Mouse (Mus musculus) spleen, postnatal 4 days (tissue): ENCODE results near the gene Gmip.

Experiments
- DNase-seq, 2 experiments: peaks; one replicate each; pipeline ENCODE4 v3.0.0; 2022; ENCODE audit warnings: low spot score in 2 of 2

Gmip gene

DNA sequence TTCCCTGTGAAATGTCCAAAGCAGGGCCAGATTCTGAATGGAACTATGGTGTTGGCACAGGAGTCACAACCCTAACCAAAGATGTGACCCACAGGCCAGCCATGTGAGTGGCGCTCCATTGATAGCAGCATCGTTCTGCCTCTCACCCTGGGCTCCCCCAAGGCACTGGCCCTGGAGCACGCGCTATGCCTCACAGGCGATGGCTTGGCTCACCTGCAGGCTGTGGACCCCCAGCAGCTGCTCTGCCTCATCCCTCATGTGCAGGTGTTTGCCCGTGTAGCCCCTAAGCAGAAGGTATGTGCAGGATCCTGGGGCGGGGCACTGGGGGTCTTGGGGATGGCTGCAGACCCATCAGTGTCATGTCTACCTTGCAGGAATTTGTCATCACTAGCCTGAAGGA, 5.1 kb upstream of the Gmip start:
- peak; percentile 13 to 60 for DNase-seq

DNA sequence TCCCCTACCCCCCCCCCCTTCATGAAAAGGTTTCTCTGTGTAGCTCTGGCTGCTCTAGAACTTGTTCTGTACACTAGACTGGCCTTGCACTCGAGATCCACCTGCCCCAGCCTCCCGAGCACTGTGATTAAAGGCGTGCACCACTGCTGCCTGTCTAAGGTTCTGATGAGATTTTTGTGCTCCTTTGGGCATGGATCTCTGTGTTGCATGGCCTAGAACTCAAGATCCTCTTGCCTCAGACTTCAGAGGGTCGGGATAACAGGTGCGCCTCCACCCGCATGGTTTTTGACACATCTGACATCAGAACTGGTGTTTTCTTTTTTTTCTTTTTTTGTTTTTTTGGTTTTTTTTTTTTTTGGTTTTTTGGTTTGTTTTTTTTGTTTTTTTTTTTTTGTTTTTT, 3.9 kb upstream of the Gmip start:
- peak; percentile 3 to 51 for DNase-seq

DNA sequence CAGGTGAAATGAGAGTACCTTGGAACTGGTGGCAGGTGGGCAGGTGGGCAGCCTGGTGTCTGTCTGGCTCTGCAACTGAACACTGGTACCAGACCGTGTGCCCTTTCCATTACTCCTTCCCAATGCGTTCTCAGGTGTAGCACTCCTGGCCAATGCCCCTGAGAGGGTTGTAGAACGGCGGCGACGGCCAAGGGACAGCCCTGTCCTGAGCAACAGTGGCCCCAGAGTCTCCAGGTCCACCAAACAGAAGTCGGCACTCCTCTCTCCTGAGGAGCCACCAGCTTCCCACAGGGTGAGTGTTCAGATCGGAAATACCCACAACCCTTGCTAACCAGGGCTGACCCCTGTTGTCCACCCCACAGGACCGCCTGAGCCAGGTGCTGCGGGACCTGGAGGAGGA, 3.4 kb upstream of the Gmip start:
- DNase-seq: peak; percentile 9 to 60

DNA sequence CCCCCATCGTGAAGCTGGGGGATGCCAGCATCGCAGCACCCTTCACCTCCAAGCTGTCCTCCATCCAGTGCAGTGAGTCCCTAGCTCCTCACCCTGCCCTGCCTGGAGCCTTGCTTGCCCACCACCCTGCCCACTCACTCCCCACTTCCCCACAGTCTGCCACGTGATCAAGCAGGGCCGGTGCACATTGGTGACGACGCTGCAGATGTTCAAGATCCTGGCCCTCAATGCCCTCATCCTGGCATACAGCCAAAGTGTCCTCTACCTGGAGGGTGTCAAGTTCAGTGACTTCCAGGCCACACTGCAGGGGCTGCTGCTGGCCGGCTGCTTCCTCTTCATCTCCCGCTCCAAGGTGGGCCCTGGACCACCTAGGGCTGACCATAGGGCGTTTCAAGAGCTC, 3.0 kb upstream of the Gmip start:
- DNase-seq: no peak

DNA sequence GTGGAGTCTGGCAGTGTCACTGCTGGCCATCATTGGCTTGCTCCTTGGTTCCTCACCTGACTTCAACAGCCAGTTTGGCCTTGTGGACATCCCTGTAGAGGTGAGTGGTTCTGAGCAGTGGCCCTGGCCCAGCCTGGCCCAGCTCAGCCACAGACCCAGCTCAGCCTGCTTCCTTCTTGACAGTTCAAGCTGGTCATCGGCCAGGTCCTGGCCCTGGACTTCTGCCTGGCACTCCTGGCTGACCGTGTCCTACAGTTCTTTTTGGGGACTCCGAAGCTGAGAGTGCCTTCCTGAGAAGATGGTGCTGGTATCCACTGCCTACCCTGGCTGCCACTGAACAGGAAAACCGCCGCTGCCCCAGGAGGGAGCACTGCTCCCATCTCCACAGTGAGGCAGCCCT, 1.2 kb upstream of the Gmip start:
- no peak for DNase-seq

DNA sequence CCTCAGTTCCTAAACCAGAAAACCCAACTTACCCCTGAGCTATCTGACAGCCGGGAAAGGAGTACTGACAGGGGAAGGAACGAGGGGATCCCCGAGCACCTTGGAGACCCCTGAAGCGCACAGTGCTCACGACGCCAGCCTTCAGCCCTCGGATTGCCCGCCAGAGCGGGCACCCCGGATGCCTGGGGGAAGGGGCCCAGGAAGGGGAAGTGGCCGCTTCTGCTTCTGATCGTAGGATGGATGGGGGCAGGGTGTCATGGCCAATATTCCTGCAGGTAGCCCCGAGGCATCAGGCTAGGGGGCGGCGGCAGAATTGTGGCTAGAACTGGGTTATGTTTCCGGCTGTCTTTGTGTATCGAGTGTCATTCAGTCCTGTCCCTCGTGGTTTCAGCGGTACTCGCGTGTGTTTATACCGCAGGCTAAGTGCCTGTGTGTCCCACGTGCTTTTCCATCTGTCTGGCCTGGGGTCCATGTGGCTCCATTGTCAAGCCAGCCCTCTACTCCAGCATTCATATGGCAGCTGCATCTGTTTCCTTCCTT, 455 bp downstream of the Gmip start:
- DNase-seq: peak; percentile 58 to 80

DNA sequence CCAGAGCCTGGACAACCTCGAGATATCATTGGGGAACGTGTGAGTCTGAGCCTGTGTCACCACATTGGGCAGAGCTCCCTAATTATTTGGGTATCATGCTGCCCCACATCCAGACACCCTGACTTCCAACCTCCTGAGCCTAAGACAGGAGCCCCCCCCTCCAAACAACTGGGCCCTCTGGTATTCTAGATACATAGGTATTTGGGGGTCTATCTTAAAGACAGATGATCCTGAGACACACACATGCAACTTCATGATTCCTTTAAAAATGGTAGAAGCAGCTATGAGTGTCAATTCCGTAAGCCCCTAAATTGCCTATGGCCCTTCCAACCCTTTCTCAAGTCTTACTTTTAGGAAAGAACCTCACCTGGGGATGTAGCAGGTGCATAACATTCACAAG, 1.3 kb downstream of the Gmip start:
- no peak for DNase-seq

GRCm38 (mm10) chr8:69814881-69815280, 6.4 kb downstream of the Gmip start:
- no peak for DNase-seq

DNA sequence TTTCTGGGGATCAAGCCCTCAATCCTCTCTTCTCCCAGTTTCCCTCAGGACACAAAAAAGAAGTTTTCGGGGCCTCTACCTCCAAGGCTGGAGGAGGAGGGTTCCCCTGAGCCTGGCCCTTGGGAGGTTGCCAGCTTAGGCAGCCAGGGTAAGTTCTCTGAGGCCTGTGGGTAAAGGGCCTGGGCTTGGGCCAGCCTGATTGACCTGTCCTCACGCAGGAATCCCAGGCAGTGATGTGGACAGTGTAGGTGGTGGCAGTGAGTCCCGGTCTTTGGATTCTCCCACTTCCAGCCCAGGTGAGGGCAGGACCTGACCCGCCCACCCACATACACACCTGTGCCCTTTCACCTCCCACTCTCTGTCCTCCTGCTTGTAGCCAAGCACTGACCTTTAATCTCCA, 6.9 kb downstream of the Gmip start:
- no peak for DNase-seq

DNA sequence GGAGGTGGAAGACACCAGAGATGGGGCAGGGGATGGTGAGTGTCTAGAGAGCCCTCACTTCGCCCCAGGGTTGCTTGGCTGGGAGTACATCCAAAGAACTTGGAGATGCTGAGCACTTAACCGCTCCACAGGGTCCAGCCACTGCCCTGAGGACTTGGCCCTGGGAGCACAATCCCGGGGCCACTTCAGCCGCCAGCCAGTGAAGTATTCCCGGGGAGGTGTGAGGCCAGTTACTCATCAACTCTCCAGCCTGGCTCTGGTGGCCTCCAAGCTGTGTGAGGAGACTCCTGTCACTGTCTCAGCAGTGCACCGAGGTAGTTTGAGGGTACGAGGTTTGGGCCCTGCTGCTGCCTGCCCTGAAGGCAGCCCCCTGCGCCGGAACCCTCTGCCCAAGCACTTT, 12.0 kb downstream of the Gmip start:
- no peak for DNase-seq

DNA sequence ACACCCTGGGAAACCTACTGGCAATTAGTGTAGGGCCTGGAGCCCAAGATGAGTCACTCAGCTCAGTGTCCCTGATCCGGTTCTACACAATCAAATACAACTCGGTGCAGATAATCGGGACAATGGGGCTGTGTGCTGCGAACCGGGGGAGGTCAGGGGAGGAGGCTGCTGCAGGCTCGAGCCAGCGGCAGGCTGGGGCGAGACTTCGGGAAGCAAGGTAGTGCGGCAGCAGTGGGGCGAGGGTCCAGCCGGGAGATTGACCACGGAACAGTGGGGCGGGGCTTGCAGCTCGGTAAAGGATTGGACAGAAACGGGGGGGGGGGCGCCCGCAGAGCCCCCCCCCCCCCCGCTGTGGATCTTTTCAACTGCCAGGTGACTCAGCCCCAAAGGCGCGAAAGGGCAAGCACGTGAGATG, 13.5 kb downstream of the Gmip start:
- DNase-seq: no peak

- peak; percentile 51 to 77 for DNase-seq
Measured at GRCm38 (mm10) chr8:69822386-69823191, 14.1 kb downstream of the Gmip start, which contains the start of gene Lpar2. Lpar2 (plus strand) TSS chr8:69822429.

DNA sequence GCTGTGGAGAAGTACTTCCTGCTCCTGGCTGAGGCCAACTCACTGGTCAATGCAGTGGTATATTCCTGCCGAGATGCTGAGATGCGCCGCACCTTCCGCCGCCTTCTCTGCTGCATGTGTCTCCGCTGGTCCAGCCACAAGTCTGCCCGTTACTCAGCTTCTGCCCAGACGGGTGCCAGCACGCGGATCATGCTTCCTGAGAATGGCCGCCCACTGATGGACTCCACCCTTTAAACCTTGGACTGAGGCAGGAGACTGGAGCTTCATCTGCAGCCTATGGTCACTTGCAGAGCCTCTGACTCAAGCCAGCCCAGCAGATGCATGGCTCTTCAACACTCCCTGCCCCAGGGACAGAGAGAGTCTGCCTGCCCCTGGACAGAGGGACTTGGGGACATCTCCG, 17.9 kb downstream of the Gmip start:
- DNase-seq: no peak

DNA sequence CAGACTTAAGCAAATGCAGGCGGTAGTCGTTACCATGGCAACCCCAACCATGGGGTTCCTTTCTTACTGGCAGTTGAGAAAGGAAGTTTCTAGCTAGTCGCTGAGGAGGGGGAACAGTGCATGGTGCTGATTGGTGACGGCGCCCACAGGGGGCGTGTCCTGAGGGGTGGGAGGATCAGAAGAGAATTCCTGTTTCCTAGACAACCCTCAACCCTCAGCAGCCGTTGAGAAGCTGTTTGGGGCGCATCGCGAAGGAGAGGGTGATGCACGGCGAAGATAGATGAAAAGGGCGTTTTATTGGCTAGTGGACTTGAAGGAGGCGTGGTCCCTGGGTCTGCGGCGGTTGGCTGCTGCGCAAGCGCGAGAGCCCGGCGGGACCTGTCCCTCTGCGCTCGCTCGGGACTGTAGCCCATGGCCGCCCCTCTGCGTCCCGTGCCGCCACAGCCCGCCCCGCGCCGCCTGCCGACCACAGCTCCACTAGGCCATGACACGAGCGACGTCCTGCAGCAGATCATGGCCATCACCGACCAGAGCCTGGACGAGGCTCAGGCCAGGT, 23.9 kb downstream of the Gmip start, which contains the start of gene Pbx4:
TSS of gene Pbx4 (plus strand) at position 194 of the 556 bp plus-strand sequence.
- peak; percentile 83 to 90 for DNase-seq

DNA sequence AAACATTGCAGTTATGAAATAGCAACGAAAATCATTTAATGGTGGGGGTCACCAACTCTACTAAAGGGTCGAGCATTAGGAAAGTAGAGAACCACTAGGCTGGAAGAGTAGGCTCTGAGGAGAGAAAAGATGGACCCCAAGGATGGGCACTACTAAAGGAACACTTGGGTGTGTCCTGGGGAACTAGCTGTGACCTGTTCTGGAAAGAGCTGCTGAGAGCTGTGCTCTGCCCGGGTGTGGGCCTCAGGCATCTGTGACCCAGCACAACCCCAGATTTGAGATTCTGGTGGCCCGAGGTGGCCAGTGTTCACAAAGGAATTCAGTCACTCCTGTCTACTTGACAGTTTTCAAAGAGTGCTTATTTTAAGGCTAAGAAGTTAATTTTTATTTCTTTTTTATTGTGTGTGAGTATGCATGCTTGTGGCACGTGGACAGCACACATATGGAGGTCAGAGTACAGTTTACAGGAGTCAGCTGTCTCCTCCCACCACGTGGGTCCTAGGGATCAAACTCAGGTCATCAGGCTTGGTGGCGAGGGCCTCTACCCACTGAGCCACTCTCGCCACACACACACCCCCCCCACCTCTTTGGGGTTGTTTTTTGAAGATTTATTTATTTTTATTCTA, 28.7 kb downstream of the Gmip start:
- DNase-seq: no peak

DNA sequence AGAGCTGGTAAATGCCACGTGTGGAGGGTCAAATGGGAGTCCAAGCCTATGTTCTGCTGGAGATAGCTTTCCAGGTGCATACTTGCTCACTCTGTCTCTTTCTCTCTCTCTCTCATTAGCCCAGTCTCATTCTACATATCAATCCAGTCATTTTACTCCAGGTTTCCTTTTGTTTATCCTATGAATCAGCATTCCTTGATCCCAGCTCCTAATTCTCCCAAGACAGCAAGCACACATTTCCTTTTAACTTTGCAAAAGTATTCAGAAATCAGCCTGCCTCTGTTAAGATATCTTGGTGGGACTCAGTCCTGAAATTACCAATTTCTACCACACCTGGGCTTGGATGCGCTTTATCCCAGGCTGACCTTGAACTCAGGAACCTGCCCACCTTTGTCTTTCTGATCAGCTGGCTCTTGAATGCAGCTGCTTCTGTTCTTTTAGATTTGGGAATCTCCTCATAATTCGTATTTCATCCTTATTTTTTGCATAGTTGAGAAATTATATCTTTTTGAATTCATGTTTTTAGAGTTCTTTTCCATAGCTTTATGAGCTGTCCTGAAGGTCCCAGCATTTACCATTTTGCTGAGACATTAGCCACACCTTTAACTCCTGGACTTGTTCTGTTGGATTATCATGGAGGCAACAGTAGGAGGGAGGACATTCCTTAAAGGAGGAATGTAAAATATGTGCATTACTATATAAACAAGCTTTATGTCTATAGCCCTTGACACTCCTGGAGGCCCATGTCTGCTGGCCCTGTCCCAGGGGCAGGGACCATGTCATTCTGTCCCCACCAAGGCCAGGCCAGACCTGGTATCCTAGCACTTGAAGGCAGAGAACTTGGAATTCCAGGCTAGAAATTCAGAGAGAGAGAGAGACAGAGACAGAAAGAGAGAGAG, 38.9 kb downstream of the Gmip start:
- DNase-seq: no peak

DNA sequence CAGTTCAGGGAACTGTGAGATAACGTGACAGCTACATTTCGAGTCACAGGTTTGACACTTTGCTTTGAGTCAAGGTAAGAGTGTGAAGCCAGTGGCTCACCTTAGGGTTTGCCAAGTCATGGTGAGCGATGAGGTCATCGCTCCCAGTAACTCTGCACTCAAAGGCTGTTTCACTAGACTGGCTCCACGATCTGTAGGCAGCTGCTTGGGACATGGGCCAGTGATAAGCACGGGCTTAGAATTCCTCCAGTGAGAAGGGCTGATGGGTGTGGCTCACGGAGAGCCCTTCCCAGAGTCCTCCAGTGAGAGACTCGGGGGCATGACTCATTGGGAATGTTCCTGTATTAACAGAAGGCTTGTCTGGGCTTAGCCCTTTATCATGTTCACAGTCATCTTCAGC, 40.5 kb downstream of the Gmip start:
- DNase-seq: no peak

DNA sequence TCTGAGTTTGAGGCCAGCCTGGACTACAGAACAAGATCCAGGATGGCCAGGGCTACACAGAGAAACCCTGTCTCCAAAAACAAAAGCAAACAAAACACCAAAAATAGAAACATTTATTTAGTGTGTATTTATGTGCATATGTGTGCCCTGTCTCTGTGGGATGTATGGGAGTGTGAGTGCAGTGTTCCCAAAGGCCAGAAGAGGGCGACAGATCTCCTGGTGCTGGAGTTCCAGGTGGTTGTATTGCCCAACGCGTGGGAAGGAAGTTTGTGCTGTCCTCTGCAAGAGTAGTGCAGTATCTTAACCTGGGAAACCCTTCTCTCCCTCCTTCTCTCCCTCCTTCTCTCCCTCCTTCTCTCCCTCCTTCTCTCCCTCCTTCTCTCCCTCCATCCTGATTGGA, 41.4 kb downstream of the Gmip start:
- no peak for DNase-seq

DNA sequence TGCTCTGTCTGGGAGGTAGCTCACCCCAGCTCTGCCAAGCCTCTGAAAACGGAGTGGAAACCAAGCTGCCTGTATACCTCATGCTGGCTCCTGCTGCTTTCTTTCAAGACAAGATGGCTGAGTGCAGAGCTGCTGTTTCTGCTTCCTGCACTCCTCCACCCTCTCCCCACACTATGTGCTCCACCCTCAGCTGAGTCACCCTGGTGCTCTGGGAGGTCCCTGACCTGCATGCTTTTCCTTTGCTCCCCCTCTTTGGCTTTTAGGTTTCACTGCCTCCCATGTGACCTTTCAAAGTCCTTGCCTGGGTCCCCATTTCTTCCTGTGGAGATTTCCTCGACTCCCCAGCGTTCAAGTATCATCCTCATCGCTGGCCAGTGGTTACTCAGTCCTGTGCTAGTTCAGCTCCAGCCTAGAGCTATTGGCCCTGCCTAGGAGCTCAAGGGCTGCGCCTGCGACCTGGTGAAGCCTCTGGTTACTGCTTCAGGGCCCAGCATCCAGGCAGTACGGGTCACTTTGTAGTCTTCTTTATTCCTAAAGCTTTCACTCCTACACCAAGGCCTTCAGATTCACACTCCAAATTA, 42.5 kb downstream of the Gmip start:
- DNase-seq: no peak

GRCm38 (mm10) chr8:69853869-69854268, 45.4 kb downstream of the Gmip start:
- DNase-seq: no peak

DNA sequence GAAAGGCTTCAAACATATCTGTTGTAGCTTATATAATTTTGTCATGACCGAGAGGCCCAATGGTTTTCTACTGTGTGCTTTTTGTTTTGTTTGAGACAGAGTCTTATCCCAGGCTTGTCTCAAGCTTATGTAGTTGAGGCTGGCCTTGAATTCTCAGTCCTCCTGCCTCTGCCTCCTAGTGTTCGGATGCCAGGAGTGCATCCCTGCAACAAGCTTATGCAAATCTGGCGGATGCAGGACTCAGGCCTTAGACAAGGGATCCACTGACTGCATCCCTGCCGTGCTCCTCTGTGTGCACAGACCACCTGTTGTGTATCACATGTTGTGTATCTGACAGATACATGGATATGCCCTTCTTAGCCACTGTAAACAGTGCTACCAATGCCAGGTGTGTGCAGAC, 52.3 kb downstream of the Gmip start:
- DNase-seq: no peak
